Mouse (Mus musculus) gastrocnemius, adult 2 months (tissue): Measurements from ENCODE around the gene Med25. TPM values are rescaled to one million over a fixed set of nuclear protein-coding genes. Genes with fewer than 3 reads are reported as not detected.
A peak's percentile ranks its signal among the peaks of the same experiment; 100 is the strongest.

Source experiments
- DNase-seq: peaks from one replicate; pipeline ENCODE4 v3.0.0; 2022
- H3K27ac ChIP-seq: fragments of 200-600 bp; 2 replicates; pipeline ENCODE4 v1.8.1; 2022; ENCODE audit warnings: mild to moderate bottlenecking
- H3K4me3 ChIP-seq: fragments of 200-600 bp; 2 replicates; pipeline ENCODE4 v1.8.1; 2022; ENCODE audit warnings: mild to moderate bottlenecking, moderate library complexity
- CTCF ChIP-seq: fragments of 200-600 bp; IDR thresholded peaks from 2 replicates; pipeline ENCODE4 v1.8.1; 2022; ENCODE audit warnings: antibody characterized with exemption, mild to moderate bottlenecking, moderate library complexity
- intact Hi-C: fragments of 180-260 bp; cut with DNase I; formaldehyde crosslinking; loops from one replicate; pipeline ENCODE4 v1.15.1; 2025
- microRNA-seq: library from miRNA; unstranded; fragments of <30 nt; microRNA quantifications from one replicate; pipeline ENCODE4 v1.2.0, GENCODE M21; 2021
- total RNA-seq, 2 experiments: library from RNA; stranded (reverse); gene quantifications; 2 replicates each; pipeline ENCODE4 v1.2.3; 2021

Med25 gene
- total RNA-seq, 2 experiments from 2014 or later = 53.1 to 68.5 TPM

DNA sequence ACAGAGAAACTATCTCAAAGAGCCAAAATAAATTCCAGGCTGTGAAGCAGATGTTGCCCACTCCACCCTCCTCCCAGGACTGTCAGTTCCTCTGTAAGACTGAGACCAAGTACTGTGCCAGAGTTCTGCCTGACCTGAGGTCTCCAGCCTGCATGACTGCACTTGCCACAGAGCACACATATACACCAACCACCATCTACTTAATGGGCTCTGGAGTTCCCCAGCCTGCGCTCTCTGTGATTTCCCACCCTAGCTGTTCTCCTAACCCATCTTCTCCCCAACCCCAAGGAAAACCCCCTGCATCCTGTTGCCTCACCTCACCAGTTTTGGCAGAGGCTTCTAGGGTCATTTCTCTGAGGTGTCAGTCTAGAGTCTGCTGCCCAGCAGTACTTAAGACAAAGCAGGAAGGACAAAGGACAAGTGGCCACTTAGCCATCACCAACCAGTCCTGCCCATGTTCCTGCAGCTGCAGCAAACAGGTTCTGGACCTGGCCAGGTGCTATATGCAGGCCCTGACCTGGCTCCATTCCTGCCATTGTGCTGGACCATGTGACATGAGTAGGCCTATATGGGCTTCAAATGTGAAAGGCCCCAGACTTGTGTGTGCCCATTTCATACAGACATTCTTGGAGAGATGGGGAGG, 57.0 kb downstream of the Med25 start:
- no peak for DNase-seq
- Histone ChIP-seq H3K27ac (peak overlapping the region; percentile 86), H3K4me3 (no peak overlapping the region; the same call in 1 of the 2 replicates)
- TF ChIP-seq CTCF = no peak
- intact Hi-C loops = no loop called here

- H3K27ac ChIP-seq = no peak overlapping the region
- no peak for TF ChIP-seq CTCF
- intact Hi-C loops = no loop called here
- H3K4me3 ChIP-seq = no peak overlapping the region
- no peak for DNase-seq
Measured at GRCm38 (mm10) chr7:44832763-44833162, 59.7 kb downstream of the Med25 start.

DNA sequence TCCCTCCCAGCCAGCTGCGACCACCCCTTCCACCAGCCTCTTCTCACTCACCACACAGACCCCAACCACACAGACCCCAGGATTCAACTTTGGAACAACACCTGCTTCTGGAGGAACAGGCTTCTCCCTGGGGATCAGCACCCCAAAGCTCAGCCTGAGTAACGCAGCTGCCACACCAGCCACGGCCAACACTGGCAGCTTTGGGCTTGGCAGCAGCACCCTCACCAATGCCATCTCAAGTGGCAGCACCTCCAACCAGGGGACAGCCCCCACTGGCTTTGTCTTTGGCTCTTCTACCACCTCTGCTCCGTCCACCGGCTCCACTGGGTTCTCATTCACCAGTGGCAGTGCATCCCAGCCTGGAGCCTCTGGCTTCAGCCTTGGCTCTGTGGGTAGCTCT, 63.8 kb downstream of the Med25 start:
- peak overlapping the region; percentile 31; the same call in 1 of the 2 replicates for H3K27ac ChIP-seq
- no peak overlapping the region for H3K4me3 ChIP-seq
- no peak for TF ChIP-seq CTCF
- DNase-seq = peak; percentile 64
- intact Hi-C loops = no loop called here

DNA sequence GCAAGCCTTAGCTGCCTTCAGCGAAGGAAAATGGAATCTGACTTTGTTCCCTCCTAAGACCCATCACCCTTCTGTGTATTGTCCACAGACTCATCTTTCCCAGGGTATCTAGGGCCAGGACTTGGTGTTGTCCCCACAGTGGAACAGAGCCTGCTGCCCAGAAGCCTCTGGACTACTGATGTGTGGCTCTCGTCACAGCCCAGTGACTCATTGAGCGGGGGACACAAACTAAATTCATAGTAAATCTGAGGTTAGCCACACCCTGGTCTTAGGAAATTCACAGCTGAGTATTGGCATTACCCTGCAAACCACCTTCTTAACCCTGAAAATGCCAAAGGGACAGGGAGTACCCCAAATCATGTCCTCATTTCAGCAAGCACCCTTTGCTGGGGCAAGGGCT, 65.7 kb downstream of the Med25 start:
- intact Hi-C loops = no loop called here
- DNase-seq = no peak
- Histone ChIP-seq H3K27ac (no peak overlapping the region), H3K4me3 (no peak overlapping the region)
- no peak for TF ChIP-seq CTCF

Small RNAs within 50 kb of the gene (microRNA-seq; reads per million reads assigned to microRNA genes)
- not detected for gene Mir707

Other genes with a start within 250 kb of the Med25 start
- gene Myh14, start 221.9 kb downstream of the Med25 start, total RNA-seq = 10 to 100 TPM; 32.0 to 36.7 TPM
- gene Izumo2, start 184.0 kb downstream of the Med25 start, total RNA-seq = not detected
- gene Vrk3, start 144.3 kb downstream of the Med25 start, total RNA-seq = 10 to 100 TPM; 17.1 to 22.9 TPM
- gene Zfp473, start 141.7 kb downstream of the Med25 start, total RNA-seq = under 1 TPM in 1 of 2 experiments, not detected in 1; 0.11 TPM
- 10 to 100 TPM; 21.8 to 26.6 TPM for gene Nup62, start 76.6 kb downstream of the Med25 start, total RNA-seq
- 1 to 10 TPM; 1.6 to 3.3 TPM for gene Il4i1, start 76.3 kb downstream of the Med25 start, total RNA-seq
- 100 to 1,000 TPM in 1 of 2 experiments, 10 to 100 TPM in 1; 74.7 to 115 TPM for gene Atf5, start 76.1 kb downstream of the Med25 start, total RNA-seq
- 100 to 1,000 TPM; 128 to 137 TPM for gene Akt1s1, start 43.7 kb downstream of the Med25 start, total RNA-seq
- gene Tbc1d17, start 43.6 kb downstream of the Med25 start, total RNA-seq = 10 to 100 TPM; 40.8 to 56.4 TPM
- gene Pnkp, start 35.6 kb downstream of the Med25 start, total RNA-seq = 10 to 100 TPM; 19.4 to 21.2 TPM
- 100 to 1,000 TPM; 126 to 137 TPM for gene Ptov1, start 22.9 kb downstream of the Med25 start, total RNA-seq
- gene Fuz, start 3.4 kb upstream of the Med25 start, total RNA-seq = 10 to 100 TPM; 16.4 to 18.6 TPM
- gene Ap2a1, start 36.8 kb upstream of the Med25 start, total RNA-seq = 10 to 100 TPM; 59.1 to 62.6 TPM
- gene Tsks, start 50.5 kb upstream of the Med25 start, total RNA-seq = not detected
- gene Cpt1c, start 82.1 kb upstream of the Med25 start, total RNA-seq = 1 to 10 TPM in 1 of 2 experiments, under 1 TPM in 1; 0.92 to 2.3 TPM
- gene Prmt1, start 93.9 kb upstream of the Med25 start, total RNA-seq = 100 to 1,000 TPM; 126 to 136 TPM
- gene Irf3, start 104.9 kb upstream of the Med25 start, total RNA-seq = 10 to 100 TPM; 18.4 to 18.9 TPM
- 1 to 10 TPM; 7.6 to 9.7 TPM for gene Bcl2l12, start 106.0 kb upstream of the Med25 start, total RNA-seq
- 10 to 100 TPM; 41.7 to 44.3 TPM for gene Scaf1, start 123.7 kb upstream of the Med25 start, total RNA-seq
- gene Rras, start 125.2 kb upstream of the Med25 start, total RNA-seq = 10 to 100 TPM; 22.6 to 25.5 TPM
- gene Prr12, start 160.2 kb upstream of the Med25 start, total RNA-seq = 10 to 100 TPM; 12.8 to 16.1 TPM
- gene Nosip, start 169.7 kb upstream of the Med25 start, total RNA-seq = 10 to 100 TPM; 30.2 to 32.9 TPM
- 10 to 100 TPM in 1 of 2 experiments, 1 to 10 TPM in 1; 8.1 to 11.0 TPM for gene Prrg2, start 170.0 kb upstream of the Med25 start, total RNA-seq
- 10 to 100 TPM in 1 of 2 experiments, 1 to 10 TPM in 1; 7.2 to 20.2 TPM for gene Rcn3, start 199.5 kb upstream of the Med25 start, total RNA-seq
- gene Fcgrt, start 211.1 kb upstream of the Med25 start, total RNA-seq = 10 to 100 TPM; 33.6 to 38.5 TPM
- 100 to 1,000 TPM; 457 to 518 TPM for gene Rps11, start 231.7 kb upstream of the Med25 start, total RNA-seq
- gene Rpl13a, start 236.0 kb upstream of the Med25 start, total RNA-seq = 100 to 1,000 TPM; 552 to 624 TPM
- under 1 TPM in 1 of 2 experiments, not detected in 1; 0.26 TPM for gene Gm45713, start 243.5 kb upstream of the Med25 start, total RNA-seq
- gene Flt3l, start 243.7 kb upstream of the Med25 start, total RNA-seq = 1 to 10 TPM; 2.2 to 3.3 TPM